Mouse (Mus musculus): Measurements from ENCODE around the gene Emp3. TPM values are rescaled to one million over a fixed set of nuclear protein-coding genes. Genes with fewer than 3 reads are reported as not detected.

The Emp3 gene
- total RNA-seq, 1 experiment from 2014 or later: 205 TPM

DNA sequence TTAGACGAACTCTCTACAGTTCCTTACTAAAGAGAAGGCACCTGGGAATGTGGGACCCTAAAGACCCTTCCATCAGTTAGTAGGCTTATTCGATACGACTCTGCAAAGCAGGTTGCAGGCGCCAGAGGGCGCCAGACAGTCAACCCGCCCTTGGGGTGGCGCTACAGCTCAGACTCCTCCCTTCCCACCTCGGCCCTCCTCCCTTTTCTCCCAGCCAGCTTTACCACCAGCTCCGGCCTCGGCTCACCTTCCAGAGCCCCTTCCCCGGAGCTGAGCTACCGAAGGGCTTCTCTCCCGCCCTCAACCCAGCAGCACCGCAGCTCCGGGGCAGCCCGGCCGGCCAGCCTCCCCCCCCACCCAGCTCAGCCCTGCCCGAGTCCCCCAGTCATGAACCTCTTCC lies 48.6 kb downstream of the Emp3 start, which contains the start of gene Kdelr1:
Kdelr1 (plus strand) TSS at position 149 of the 400 bp plus-strand sequence.
- ATAC-seq (replicated peaks; ENCODE audit: low read depth, poor library complexity, severe bottlenecking): peak; percentile 90

DNA sequence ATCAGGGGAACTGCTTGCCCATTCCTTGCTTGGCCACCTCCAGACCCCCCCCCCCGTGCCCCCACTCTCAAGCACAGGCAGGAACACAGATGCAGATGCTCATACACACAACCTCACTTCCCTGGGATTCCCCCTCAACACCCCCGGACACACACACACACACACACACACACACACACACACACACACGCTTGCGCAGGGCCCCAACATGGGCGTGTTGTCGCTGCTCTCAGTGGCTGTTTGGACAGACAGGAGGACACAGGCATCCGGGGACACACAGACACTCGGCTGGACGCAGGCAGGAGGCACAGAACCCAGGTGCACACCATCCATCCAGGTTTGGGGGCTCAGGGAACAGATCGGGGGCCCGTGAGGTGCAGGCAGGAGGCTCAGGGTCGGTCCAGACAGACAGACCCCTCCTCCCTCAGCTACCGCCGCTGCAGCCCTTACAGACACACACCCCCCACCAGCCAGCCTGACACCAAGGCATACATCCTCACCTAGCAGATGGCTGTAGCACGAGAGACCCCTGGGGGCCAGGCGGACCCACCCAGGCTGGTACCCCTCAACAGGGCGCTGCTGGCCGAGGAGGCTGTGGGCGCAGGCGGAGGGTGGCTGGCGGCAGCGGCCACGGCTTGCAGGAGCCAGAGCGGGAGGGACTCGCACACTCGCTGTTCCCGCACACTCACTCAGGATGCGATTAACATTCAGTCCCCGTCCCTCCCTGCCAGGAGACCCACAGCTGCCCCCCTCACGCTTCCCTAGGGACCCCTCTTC lies 50.7 kb downstream of the Emp3 start:
- ATAC-seq (replicated peaks; ENCODE audit: low read depth, poor library complexity, severe bottlenecking): no peak

DNA sequence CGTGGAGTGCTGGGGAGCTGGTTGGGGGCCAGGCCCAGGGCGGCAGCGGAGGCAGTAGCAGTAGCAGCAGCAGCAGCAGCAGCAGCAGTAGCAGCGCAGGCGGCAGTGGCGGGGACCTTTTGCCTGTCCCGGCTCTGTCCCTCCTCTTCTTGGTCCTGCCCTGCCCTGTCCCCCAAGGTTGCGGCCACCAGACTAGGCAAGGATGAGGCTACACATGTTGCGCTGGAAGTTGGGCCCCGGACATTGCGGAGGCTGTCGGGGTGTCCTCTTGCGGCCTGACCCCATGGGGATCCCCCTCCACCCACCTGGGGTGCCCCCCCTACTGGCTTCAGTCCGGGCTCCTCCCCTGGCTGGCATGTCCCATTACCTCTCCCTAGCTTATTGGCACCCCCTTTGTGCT lies 51.4 kb downstream of the Emp3 start:
- ATAC-seq (replicated peaks; ENCODE audit: low read depth, poor library complexity, severe bottlenecking): no peak

GRCm38 (mm10) chr7:45869107-45869670 lies 52.0 kb downstream of the Emp3 start:
- no peak for ATAC-seq (replicated peaks; ENCODE audit: low read depth, poor library complexity, severe bottlenecking)

Other genes with a start within 250 kb of the Emp3 start
- gene Ntn5, start 237.4 kb downstream of the Emp3 start, total RNA-seq (2017): not detected in 2 replicates
- not detected in 2 replicates for gene Sec1, start 227.0 kb downstream of the Emp3 start, total RNA-seq (2017)
- gene Car11, start 221.6 kb downstream of the Emp3 start, total RNA-seq (2017): not detected in 2 replicates
- gene Dbp, start 216.3 kb downstream of the Emp3 start, total RNA-seq (2017): 7.7 and 12.1 TPM in 2 replicates
- gene Rpl18, start 205.9 kb downstream of the Emp3 start, total RNA-seq (2017): 1,786 and 1,933 TPM in 2 replicates
- gene Sphk2, start 203.4 kb downstream of the Emp3 start, total RNA-seq (2017): 8.2 and 9.5 TPM in 2 replicates
- 0.82 and 0.87 TPM in 2 replicates for gene Fam83e, start 200.2 kb downstream of the Emp3 start, total RNA-seq (2017)
- not detected in 2 replicates for gene Spaca4, start 195.6 kb downstream of the Emp3 start, total RNA-seq (2017)
- gene Lmtk3, start 137.7 kb downstream of the Emp3 start, total RNA-seq (2017): not detected in 2 replicates
- 0.37 TPM in 1 of 2 replicates, not detected in the other for gene Sult2b1, start 136.7 kb downstream of the Emp3 start, total RNA-seq (2017)
- gene Cyth2, start 106.8 kb downstream of the Emp3 start, total RNA-seq (2017): 29.2 and 43.8 TPM in 2 replicates
- not detected in 2 replicates for gene Kcnj14, start 96.6 kb downstream of the Emp3 start, total RNA-seq (2017)
- gene Grwd1, start 90.5 kb downstream of the Emp3 start, total RNA-seq (2017): 26.9 and 27.6 TPM in 2 replicates
- 51.8 and 75.5 TPM in 2 replicates for gene Kdelr1, start 48.6 kb downstream of the Emp3 start, total RNA-seq (2017)
- gene Grin2d, start 43.0 kb downstream of the Emp3 start, total RNA-seq (2017): 0.23 TPM in 1 of 2 replicates, not detected in the other
- 3.2 TPM in 1 of 2 replicates, not detected in the other for gene Syngr4, start 24.7 kb downstream of the Emp3 start, total RNA-seq (2017)
- gene Tmem143, start 24.5 kb downstream of the Emp3 start, total RNA-seq (2017): 8.1 and 9.1 TPM in 2 replicates
- gene Ccdc114, start 2.7 kb upstream of the Emp3 start, total RNA-seq (2017): 3.2 and 5.4 TPM in 2 replicates
- not detected in 2 replicates for gene Abcc6, start 108.9 kb upstream of the Emp3 start, total RNA-seq (2017)
- gene Nomo1, start 112.3 kb upstream of the Emp3 start, total RNA-seq (2017): 53.2 and 72.1 TPM in 2 replicates
- not detected in 2 replicates for gene Kcnj11, start 179.4 kb upstream of the Emp3 start, total RNA-seq (2017)

Measured in common myeloid progenitor, adult 5-6 weeks (primary cell).